Mouse (Mus musculus) layer of hippocampus, postnatal 14 days (tissue): ENCODE results near the gene Minpp1. TPM values are rescaled to one million over a fixed set of nuclear protein-coding genes. Genes with fewer than 3 reads are reported as not detected.

Experiments used
- total RNA-seq, 2 experiments: library from RNA; stranded (reverse); gene quantifications; 2 replicates each; pipeline ENCODE4 v1.2.3; 2021

The Minpp1 gene
- total RNA-seq, 2 experiments from 2014 or later, result 50.3 to 52.0 TPM

Other genes with a start within 250 kb of the Minpp1 start
- 10 to 100 TPM; 45.9 to 50.9 TPM for gene Sgms1, start 96.1 kb upstream of the Minpp1 start, total RNA-seq
- gene Rpl9-ps6, start 19.2 kb upstream of the Minpp1 start, total RNA-seq, result 10 to 100 TPM; 29.4 to 31.5 TPM
- 1 to 10 TPM; 7.3 to 8.4 TPM for gene Papss2, start 110.0 kb downstream of the Minpp1 start, total RNA-seq